Mouse (Mus musculus) monocyte, adult 2 months (primary cell): ENCODE data around the gene Gm43518.

Experiments used
- DNase-seq, 2 experiments: peaks; one replicate each; pipeline ENCODE4 v3.0.0; 2022; ENCODE audit warnings: low spot score in 2 of 2, low read depth in 1 of 2

Gene Gm43518

DNA sequence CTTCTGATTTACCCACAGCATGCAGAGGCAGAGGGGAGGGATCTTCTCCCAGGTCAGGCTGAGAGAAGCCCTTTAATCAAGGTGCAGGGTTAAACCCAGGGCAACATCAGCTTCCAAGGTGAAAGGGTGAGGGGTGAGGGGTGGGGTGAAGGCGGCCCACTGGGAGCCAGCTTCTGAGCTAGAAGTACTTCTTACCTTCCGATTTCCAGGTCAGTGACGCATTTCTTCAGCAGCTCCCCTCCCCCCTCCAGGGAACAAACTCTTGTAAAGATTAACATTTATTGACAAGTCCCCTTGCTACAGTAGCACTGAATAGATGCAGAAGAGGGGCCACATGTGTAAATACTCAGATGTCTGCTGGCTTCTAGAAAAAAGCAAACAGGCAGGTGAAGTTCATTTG is 50.0 kb downstream of the Gm43518 start:
- DNase-seq = no peak

DNA sequence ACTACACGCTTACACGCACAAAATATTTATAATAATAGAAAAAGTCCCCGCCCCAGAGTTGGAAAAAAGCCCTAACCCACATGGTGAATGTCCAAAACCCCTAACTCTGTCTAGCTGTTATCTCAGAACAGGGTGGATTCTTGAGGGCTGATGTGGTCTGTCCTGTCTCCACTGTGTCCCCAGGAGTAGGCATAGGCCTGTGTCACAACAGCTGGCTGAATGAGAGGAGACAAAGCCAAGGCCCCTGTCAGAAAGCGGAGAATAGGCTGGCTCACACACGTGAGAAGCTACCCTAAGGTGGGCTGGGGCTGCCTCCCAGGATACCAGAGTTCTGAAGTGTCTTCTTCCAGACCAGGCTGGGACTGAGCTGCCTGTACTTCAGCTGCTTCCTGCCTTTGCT is 50.9 kb downstream of the Gm43518 start:
- no peak for DNase-seq

DNA sequence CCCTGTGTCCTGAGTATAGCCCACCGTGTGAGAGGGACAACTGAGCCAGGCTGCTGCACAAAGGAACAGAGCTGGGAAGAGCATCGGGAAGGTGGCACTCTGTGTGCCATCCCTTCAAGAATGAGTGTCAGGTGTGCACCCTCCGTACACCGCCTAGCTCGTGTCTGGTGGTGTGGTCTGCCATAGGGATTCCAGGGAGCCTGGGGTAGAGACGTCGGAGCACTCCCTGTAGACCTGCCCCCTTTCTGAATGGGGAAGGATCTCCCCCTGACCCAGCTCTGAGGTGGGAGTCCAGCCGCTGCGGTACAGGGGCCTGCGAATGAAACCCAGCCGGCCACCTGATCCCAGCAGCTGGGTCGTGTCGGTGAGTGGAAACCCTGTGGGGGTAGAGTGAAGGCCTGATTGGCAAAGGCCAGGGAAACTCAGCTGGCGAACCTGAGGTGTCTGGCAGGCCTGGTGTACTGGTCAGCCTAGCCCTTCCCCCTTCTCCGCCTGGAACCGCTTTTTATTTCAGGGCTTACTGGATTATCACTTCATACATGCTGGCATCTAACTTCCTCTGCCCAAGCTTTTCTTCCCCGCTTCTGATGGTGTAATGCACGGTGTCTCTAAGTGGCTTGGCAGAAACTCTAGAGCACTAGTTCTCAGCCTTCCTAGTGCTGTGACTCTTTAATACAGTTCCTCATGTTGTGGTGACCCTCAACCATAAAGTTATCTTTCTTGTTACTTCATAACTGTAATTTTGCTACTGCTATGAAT is 52.2 kb downstream of the Gm43518 start:
- DNase-seq = no peak

DNA sequence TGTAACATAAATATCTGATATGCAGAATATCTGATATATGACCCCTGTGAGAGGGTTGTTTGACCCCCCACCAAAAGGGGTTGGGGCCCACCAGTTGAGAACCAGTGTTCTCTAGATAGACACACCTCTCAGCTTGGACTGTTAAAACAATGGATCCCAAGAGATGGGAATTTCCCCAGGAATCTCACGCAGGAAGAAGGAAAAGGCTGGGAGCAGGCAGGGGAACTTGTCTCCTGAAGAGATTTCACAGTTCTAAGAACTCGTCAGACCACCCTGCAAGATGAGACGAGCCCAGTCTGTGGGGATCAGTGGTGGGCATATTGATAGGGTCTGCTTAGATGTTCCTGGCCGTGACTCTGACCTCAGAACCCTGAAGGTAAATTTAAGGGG is 52.8 kb downstream of the Gm43518 start:
- DNase-seq = no peak

DNA sequence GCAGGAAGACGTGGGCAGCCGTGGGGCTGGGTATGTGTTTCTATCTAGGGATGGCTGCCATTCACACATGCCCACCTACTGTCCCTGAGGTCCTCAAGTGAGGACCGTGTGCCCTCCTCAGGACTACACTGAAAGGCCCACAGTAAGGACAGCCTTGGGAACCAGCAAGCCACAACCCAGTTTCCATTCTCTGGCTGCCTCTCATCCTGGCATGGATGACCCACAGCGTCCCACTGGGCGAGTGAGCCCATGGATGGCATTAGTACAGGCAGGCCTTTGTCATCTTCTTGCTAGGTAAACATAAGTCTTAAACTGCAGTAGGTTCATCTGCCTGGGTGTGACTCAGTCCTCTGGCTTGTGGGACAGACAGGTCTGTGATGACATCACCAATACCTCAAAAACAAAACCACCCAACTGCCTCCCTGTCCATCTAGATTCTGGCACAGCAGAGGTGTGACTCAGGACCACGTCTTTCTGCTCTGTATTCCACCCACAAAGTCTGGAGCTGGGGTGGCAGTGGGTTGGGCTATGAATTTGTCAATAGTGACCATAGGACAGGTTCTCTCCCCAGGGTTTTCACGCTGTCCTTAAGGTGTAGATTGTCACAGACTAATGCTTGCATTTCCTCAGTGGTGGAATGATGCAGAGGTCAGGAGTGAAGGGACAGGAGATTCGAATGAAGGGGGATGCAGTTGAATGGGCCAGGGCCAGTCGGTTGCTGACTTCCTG is 53.5 kb downstream of the Gm43518 start:
- DNase-seq = no peak

DNA sequence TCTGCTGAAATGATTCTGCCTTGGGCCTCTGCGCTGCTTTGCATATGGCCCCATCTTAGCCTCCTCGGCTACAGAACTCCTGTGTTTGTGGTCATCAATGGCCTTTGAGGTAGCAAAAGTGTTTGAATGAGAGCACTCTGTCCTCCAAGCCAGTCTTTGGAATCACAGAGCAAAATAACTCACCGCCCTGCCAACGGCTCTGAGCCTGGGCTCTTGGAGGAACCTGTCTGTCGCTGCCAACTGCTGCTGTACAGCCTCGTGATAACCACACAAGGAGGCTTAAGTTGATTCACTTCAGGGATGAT is 54.0 kb downstream of the Gm43518 start:
- no peak for DNase-seq

DNA sequence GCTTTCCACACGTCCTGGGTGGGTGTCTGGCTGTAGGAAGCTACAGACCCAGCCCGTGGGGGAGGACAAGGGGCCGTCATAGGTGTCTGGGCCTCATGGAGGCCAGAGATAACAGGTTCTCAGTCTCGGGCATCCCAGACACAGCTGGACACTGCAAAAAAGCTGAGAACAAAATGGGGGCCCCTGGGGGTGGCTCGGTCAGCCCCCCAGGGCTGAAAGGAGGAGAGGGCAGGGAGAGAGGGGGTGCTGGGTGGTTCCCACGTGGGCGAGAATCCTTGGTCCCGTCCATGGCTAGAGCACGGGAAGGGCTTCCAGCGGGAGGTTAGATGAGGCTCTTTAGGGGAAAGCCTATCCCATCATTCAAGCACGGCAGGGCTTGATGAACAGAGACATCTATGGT is 55.6 kb downstream of the Gm43518 start:
- no peak for DNase-seq

DNA sequence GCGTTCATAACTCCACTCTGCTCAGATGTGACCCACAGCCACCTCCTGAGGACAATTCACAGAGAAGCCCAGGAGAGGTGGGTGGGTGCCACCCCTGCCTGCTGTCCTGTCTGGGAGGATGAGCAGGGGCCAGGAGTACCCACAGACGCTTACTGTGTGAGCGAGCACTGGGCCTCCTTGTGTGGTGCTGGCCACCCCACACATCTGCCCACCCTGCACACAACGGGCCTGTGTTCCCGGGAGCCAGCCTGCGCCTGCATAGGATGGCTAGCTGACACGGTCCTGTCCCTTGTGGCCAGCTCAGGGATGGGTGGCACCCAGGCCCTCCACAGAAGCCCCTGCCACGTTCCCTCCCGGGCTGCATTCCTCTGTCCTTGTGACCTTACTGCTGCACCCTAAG is 58.2 kb downstream of the Gm43518 start:
- DNase-seq = no peak

DNA sequence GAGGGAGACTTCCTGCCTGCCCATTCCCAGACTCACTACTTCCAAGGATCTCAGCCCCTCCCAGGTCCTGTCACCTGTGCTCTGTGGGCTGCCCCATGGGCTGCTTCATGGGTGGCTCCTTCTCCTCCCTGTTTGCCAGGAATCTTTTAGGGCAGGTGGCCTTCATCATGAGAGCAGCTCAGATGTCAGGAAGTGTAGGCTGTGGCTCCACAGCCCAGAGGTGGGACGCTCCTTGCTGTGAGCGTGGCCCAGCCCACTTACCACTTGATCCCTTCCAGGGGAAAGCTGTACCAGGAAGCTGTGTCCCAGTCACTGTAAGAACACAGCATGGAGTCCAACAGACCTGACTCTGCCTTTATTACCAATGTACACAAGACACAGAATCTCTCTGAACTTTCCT is 59.7 kb downstream of the Gm43518 start:
- no peak for DNase-seq

DNA sequence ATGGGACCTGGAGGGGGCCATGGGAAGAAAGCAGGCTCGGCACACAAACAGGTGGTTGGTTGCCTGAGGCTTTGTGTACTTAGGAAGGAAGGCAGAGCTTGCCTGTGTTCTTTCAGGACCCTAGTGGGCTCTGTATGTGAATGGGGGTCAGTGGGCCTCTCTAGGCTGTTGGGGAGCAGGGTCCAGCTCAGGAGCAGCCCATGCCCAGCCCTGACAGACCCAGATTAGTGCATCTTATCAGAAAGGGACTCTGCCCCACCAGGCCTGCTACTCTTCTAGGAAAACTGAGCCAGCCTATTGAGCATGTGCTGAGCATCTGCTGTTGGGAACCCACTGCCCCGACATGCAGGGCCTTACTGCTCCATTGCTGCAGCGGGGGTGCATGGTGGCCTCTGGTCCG is 60.3 kb downstream of the Gm43518 start:
- no peak for DNase-seq
